Mouse (Mus musculus) G1E (cell line): Measurements from ENCODE around the gene Mrgprh. TPM values are rescaled to one million over a fixed set of nuclear protein-coding genes. Genes with fewer than 3 reads are reported as not detected.
A peak's percentile ranks its signal among the peaks of the same experiment; 100 is the strongest.

ENCODE experiments used
- ATAC-seq: 2 replicates; pipeline ENCODE4 v1.8.0; 2016; ENCODE audit warnings: mild to moderate bottlenecking; ENCODE audit not compliant: insufficient number of reproducible peaks, poor library complexity, low FRiP score, severe bottlenecking; ENCODE audit errors: extremely low read depth
- DNase-seq: peaks from one replicate; pipeline ENCODE4 v3.0.0; 2012; ENCODE audit warnings: low spot score
- H3K27me3 ChIP-seq: 2 replicates; pipeline ENCODE4 v1.6.1; 2012; ENCODE audit warnings: mild to moderate bottlenecking, low read length, inconsistent platforms; ENCODE audit not compliant: insufficient read depth
- H3K36me3 ChIP-seq: replicated peaks from 2 replicates; pipeline ENCODE3; 2012; ENCODE audit warnings: mild to moderate bottlenecking, inconsistent platforms
- H3K4me1 ChIP-seq: 2 replicates; pipeline ENCODE4 v1.6.1; 2012; ENCODE audit warnings: low read depth, low read length, inconsistent platforms, mixed read lengths; ENCODE audit not compliant: insufficient read depth
- H3K4me3 ChIP-seq: 2 replicates; pipeline ENCODE4 v1.5.1; 2012; ENCODE audit warnings: low read depth, mild to moderate bottlenecking, inconsistent platforms, low read length, moderate library complexity, mixed read lengths
- H3K9me3 ChIP-seq: replicated peaks from 2 replicates; pipeline ENCODE4 v1.6.1; 2012; ENCODE audit warnings: inconsistent platforms
- CTCF ChIP-seq: IDR thresholded peaks from 2 replicates; pipeline ENCODE4 v1.5.1; 2012; ENCODE audit warnings: low read depth, low read length, inconsistent platforms, mixed read lengths
- GATA1 ChIP-seq: IDR thresholded peaks from 2 replicates; pipeline ENCODE4 v1.6.1; 2012; ENCODE audit warnings: borderline replicate concordance, low read length, inconsistent platforms, mixed read lengths
- GATA2 ChIP-seq: IDR thresholded peaks from 2 replicates; pipeline ENCODE4 v1.6.1; 2012; ENCODE audit warnings: low read depth, low read length, inconsistent platforms, borderline replicate concordance
- POLR2AphosphoS5 ChIP-seq: IDR thresholded peaks from 2 replicates; pipeline ENCODE4 v1.6.1; 2012; ENCODE audit warnings: low read depth, low read length, inconsistent platforms; ENCODE audit not compliant: insufficient replicate concordance
- TAL1 ChIP-seq: conservative IDR thresholded peaks from 2 replicates; pipeline ENCODE4 v1.6.1; 2012; ENCODE audit warnings: low read depth, low read length, inconsistent platforms, mixed read lengths
- polyA plus RNA-seq: library from polyadenylated mRNA; stranded (reverse); fragments of >175 nt; gene quantifications from 2 replicates; pipeline ENCODE4 v1.2.3, GENCODE M21; 2012
- total RNA-seq, 2 experiments: library from RNA; stranded (forward) in 1 of 2; stranded (reverse) in 1 of 2; fragments of 200-1000 nt in 1 of 2; fragments of >200 nt in 1 of 2; fragmentation: Nextera tagmentation in 1 of 2; gene quantifications; 2 replicates each; pipeline ENCODE4 v1.2.3; 2014 to 2017

The Mrgprh gene
- total and polyA plus RNA-seq, 3 experiments, result 0.11 TPM; not detected in 2

GRCm38 (mm10) chr17:12915488-12915880 is 39.6 kb downstream of the Mrgprh start, which contains the start of gene Tcp1:
Gene Tcp1, plus strand, starts transcription at chr17:12915701.
- ATAC-seq (no peak), DNase-seq (no peak)
- TF ChIP-seq TAL1 (no peak), POLR2AphosphoS5 (no peak), GATA1 (no peak), GATA2 (no peak), CTCF (no peak)

GRCm38 (mm10) chr17:12915881-12916583 is 40.2 kb downstream of the Mrgprh start, which contains the start of gene Mrpl18:
Gene Mrpl18, minus strand, starts transcription at chr17:12916345.
- Histone ChIP-seq H3K4me3 (peak within 1 kb of the TSS; percentile 92), H3K27me3 (no peaks in the 10 kb centered on the region), H3K36me3 (peaks cover 55% of the 10 kb centered on the region), H3K4me1 (peaks cover 42% of the 10 kb centered on the region), H3K9me3 (no peaks in the 10 kb centered on the region)
- ATAC-seq, result peak; percentile 99
- no peak for TF ChIP-seq GATA2
- no peak for TF ChIP-seq CTCF
- TF ChIP-seq GATA1, result no peak
- no peak for TF ChIP-seq TAL1
- no peak for TF ChIP-seq POLR2AphosphoS5
- DNase-seq, result peak; percentile 93

More at GRCm38 (mm10) chr17:12915488-12915880, 39.6 kb downstream of the Mrgprh start, which contains the start of gene Tcp1:
- no peaks in the 10 kb centered on the region for H3K27me3 ChIP-seq
- peaks cover 41% of the 10 kb centered on the region for H3K4me1 ChIP-seq
- H3K9me3 ChIP-seq, result no peaks in the 10 kb centered on the region
- H3K36me3 ChIP-seq, result peaks cover 57% of the 10 kb centered on the region
- H3K4me3 ChIP-seq, result peak within 1 kb of the TSS; percentile 92

GRCm38 (mm10) chr17:12916588-12917380 is 41.0 kb downstream of the Mrgprh start:
- H3K9me3 ChIP-seq, result no peaks in the 10 kb centered on the region
- peak overlapping the region; percentile 92 for H3K4me3 ChIP-seq
- peaks cover 45% of the 10 kb centered on the region for H3K4me1 ChIP-seq
- TF ChIP-seq POLR2AphosphoS5 (no peak), GATA1 (no peak), GATA2 (no peak), TAL1 (no peak), CTCF (no peak)
- ATAC-seq (no peak), DNase-seq (peak; percentile 29)
- H3K27me3 ChIP-seq, result no peaks in the 10 kb centered on the region
- H3K36me3 ChIP-seq, result peaks cover 56% of the 10 kb centered on the region

- Histone ChIP-seq H3K27me3 (no peaks in the 10 kb centered on the region), H3K36me3 (peaks cover 74% of the 10 kb centered on the region), H3K4me3 (no peak overlapping the region), H3K9me3 (no peaks in the 10 kb centered on the region), H3K4me1 (peaks cover 30% of the 10 kb centered on the region)
- DNase-seq, result no peak
- ATAC-seq, result no peak
- no peak for TF ChIP-seq CTCF
- no peak for TF ChIP-seq TAL1
- no peak for TF ChIP-seq GATA1
- TF ChIP-seq GATA2, result no peak
These were observed 45.2 kb downstream of the Mrgprh start for GRCm38 (mm10) chr17:12921073-12921472.

GRCm38 (mm10) chr17:12925001-12925400 is 49.2 kb downstream of the Mrgprh start:
- no peaks in the 10 kb centered on the region for H3K27me3 ChIP-seq
- ATAC-seq (no peak), DNase-seq (no peak)
- TF ChIP-seq POLR2AphosphoS5 (no peak), TAL1 (no peak), CTCF (no peak), GATA2 (no peak)
- no peak overlapping the region for H3K4me3 ChIP-seq
- peaks cover 70% of the 10 kb centered on the region for H3K36me3 ChIP-seq
- no peaks in the 10 kb centered on the region for H3K9me3 ChIP-seq
- H3K4me1 ChIP-seq, result peaks cover 15% of the 10 kb centered on the region

GRCm38 (mm10) chr17:12925703-12926180 is 49.9 kb downstream of the Mrgprh start:
- no peak for DNase-seq
- no peak for ATAC-seq
- H3K9me3 ChIP-seq, result no peaks in the 10 kb centered on the region
- peaks cover 11% of the 10 kb centered on the region for H3K4me1 ChIP-seq
- H3K27me3 ChIP-seq, result no peaks in the 10 kb centered on the region
- H3K4me3 ChIP-seq, result no peak overlapping the region
- peaks cover 62% of the 10 kb centered on the region for H3K36me3 ChIP-seq
- TF ChIP-seq TAL1 (no peak), GATA1 (no peak), GATA2 (no peak), POLR2AphosphoS5 (no peak), CTCF (no peak)

Other genes starting within 250 kb of the Mrgprh start
- gene Slc22a1, start 200.2 kb upstream of the Mrgprh start, total RNA-seq (2014; fragmentation: Nextera tagmentation), result not detected in 2 replicates
- gene Slc22a1, start 200.2 kb upstream of the Mrgprh start, total RNA-seq (2017), result not detected in 2 replicates
- gene Slc22a1, start 200.2 kb upstream of the Mrgprh start, polyA plus RNA-seq, result 0.03 and 0.07 TPM in 2 replicates
- gene Igf2r, start 106.4 kb upstream of the Mrgprh start, total RNA-seq (2014; fragmentation: Nextera tagmentation), result 69.9 and 74.3 TPM in 2 replicates
- gene Igf2r, start 106.4 kb upstream of the Mrgprh start, total RNA-seq (2017), result 73.1 and 75.5 TPM in 2 replicates
- gene Igf2r, start 106.4 kb upstream of the Mrgprh start, polyA plus RNA-seq, result 15.8 and 20.3 TPM in 2 replicates
- not detected in 2 replicates for gene Mas1, start 7.9 kb upstream of the Mrgprh start, total RNA-seq (2014; fragmentation: Nextera tagmentation)
- 0.17 TPM in 1 of 2 replicates, not detected in the other for gene Mas1, start 7.9 kb upstream of the Mrgprh start, total RNA-seq (2017)
- gene Mas1, start 7.9 kb upstream of the Mrgprh start, polyA plus RNA-seq, result not detected in 2 replicates
- gene Pnldc1, start 34.2 kb downstream of the Mrgprh start, total RNA-seq (2014; fragmentation: Nextera tagmentation), result 3.8 TPM in 1 of 2 replicates, not detected in the other
- 0.52 and 1.5 TPM in 2 replicates for gene Pnldc1, start 34.2 kb downstream of the Mrgprh start, total RNA-seq (2017)
- 0.04 TPM in 1 of 2 replicates, not detected in the other for gene Pnldc1, start 34.2 kb downstream of the Mrgprh start, polyA plus RNA-seq
- 429 and 451 TPM in 2 replicates for gene Tcp1, start 39.7 kb downstream of the Mrgprh start, total RNA-seq (2014; fragmentation: Nextera tagmentation)
- 889 and 1,033 TPM in 2 replicates for gene Tcp1, start 39.7 kb downstream of the Mrgprh start, total RNA-seq (2017)
- gene Tcp1, start 39.7 kb downstream of the Mrgprh start, polyA plus RNA-seq, result 25.9 and 56.3 TPM in 2 replicates
- gene Mrpl18, start 40.3 kb downstream of the Mrgprh start, total RNA-seq (2014; fragmentation: Nextera tagmentation), result 114 and 118 TPM in 2 replicates
- gene Mrpl18, start 40.3 kb downstream of the Mrgprh start, total RNA-seq (2017), result 227 and 231 TPM in 2 replicates
- 52.4 and 103 TPM in 2 replicates for gene Mrpl18, start 40.3 kb downstream of the Mrgprh start, polyA plus RNA-seq
- gene Acat3, start 64.6 kb downstream of the Mrgprh start, total RNA-seq (2014; fragmentation: Nextera tagmentation), result not detected in 2 replicates
- 0.66 and 1.8 TPM in 2 replicates for gene Acat3, start 64.6 kb downstream of the Mrgprh start, total RNA-seq (2017)
- gene Acat3, start 64.6 kb downstream of the Mrgprh start, polyA plus RNA-seq, result 0.10 and 0.15 TPM in 2 replicates
- gene Acat2, start 84.7 kb downstream of the Mrgprh start, total RNA-seq (2014; fragmentation: Nextera tagmentation), result 27.5 and 36.6 TPM in 2 replicates
- gene Acat2, start 84.7 kb downstream of the Mrgprh start, total RNA-seq (2017), result 91.9 and 98.6 TPM in 2 replicates
- gene Acat2, start 84.7 kb downstream of the Mrgprh start, polyA plus RNA-seq, result 10.3 and 14.4 TPM in 2 replicates
- 103 and 107 TPM in 2 replicates for gene Wtap, start 118.1 kb downstream of the Mrgprh start, total RNA-seq (2014; fragmentation: Nextera tagmentation)
- 150 and 173 TPM in 2 replicates for gene Wtap, start 118.1 kb downstream of the Mrgprh start, total RNA-seq (2017)
- gene Wtap, start 118.1 kb downstream of the Mrgprh start, polyA plus RNA-seq, result 37.5 and 44.0 TPM in 2 replicates
- gene Sod2, start 130.8 kb downstream of the Mrgprh start, total RNA-seq (2014; fragmentation: Nextera tagmentation), result 107 and 144 TPM in 2 replicates
- 102 and 111 TPM in 2 replicates for gene Sod2, start 130.8 kb downstream of the Mrgprh start, total RNA-seq (2017)
- 407 and 592 TPM in 2 replicates for gene Sod2, start 130.8 kb downstream of the Mrgprh start, polyA plus RNA-seq
- gene Gpr31b, start 176.3 kb downstream of the Mrgprh start, total RNA-seq (2014; fragmentation: Nextera tagmentation), result not detected in 2 replicates
- 0.17 and 0.27 TPM in 2 replicates for gene Gpr31b, start 176.3 kb downstream of the Mrgprh start, total RNA-seq (2017)
- not detected in 2 replicates for gene Gpr31b, start 176.3 kb downstream of the Mrgprh start, polyA plus RNA-seq
- not detected in 2 replicates for gene Tcp10b, start 185.1 kb downstream of the Mrgprh start, total RNA-seq (2014; fragmentation: Nextera tagmentation)
- gene Tcp10b, start 185.1 kb downstream of the Mrgprh start, total RNA-seq (2017), result 0.06 TPM in 1 of 2 replicates, not detected in the other
- not detected in 2 replicates for gene Tcp10b, start 185.1 kb downstream of the Mrgprh start, polyA plus RNA-seq